Mouse (Mus musculus): ENCODE measurements around the gene N4bp2. TPM values are rescaled to one million over a fixed set of nuclear protein-coding genes. Genes with fewer than 3 reads are reported as not detected.

Gene N4bp2
- polyA plus RNA-seq, 1 experiment from 2014 or later: 43.4 TPM

GRCm38 (mm10) chr5:65761020-65761419 lies 2.3 kb upstream of the N4bp2 start:
- DNase-seq (ENCODE audit: low spot score) (no peak), ATAC-seq (replicated peaks; ENCODE audit: low FRiP score, low TSS enrichment, low read depth) (no peak)
- WGBS: 66% methylated on average over 5 of the region's 5 CpGs
- Histone ChIP-seq H3K9ac (ENCODE audit: low read length) (no peak overlapping the region), H3K27me3 (replicated peaks; ENCODE audit: control insufficient read depth, insufficient read depth, low read length) (no peaks in the 10 kb centered on the region), H3K9me3 (ENCODE audit: control insufficient read depth, low read length) (no peaks in the 10 kb centered on the region), H3K4me3 (ENCODE audit: low read depth, low read length) (no peak overlapping the region), H3K4me2 (ENCODE audit: low read length) (no peak overlapping the region), H3K4me1 (replicated peaks; ENCODE audit: control insufficient read depth, insufficient read depth, low read length) (peaks cover 11% of the 10 kb centered on the region), H3K36me3 (ENCODE audit: control insufficient read depth, insufficient read depth, low read length) (no peaks in the 10 kb centered on the region; the same call in 1 of the 2 replicates), H3K27ac (ENCODE audit: low read depth) (no peak overlapping the region)

GRCm38 (mm10) chr5:65761921-65762320 lies 1.4 kb upstream of the N4bp2 start:
- Histone ChIP-seq H3K27ac (ENCODE audit: low read depth) (no peak overlapping the region), H3K27me3 (replicated peaks; ENCODE audit: control insufficient read depth, insufficient read depth, low read length) (no peaks in the 10 kb centered on the region), H3K4me3 (ENCODE audit: low read depth, low read length) (no peak overlapping the region), H3K36me3 (ENCODE audit: control insufficient read depth, insufficient read depth, low read length) (no peaks in the 10 kb centered on the region; the same call in 1 of the 2 replicates), H3K4me2 (ENCODE audit: low read length) (peak overlapping the region; percentile 51), H3K9ac (ENCODE audit: low read length) (no peak overlapping the region), H3K9me3 (ENCODE audit: control insufficient read depth, low read length) (no peaks in the 10 kb centered on the region), H3K4me1 (replicated peaks; ENCODE audit: control insufficient read depth, insufficient read depth, low read length) (peaks cover 11% of the 10 kb centered on the region)
- ATAC-seq (replicated peaks; ENCODE audit: low FRiP score, low TSS enrichment, low read depth): no peak
- no peak for DNase-seq (ENCODE audit: low spot score)

GRCm38 (mm10) chr5:65762686-65763085 lies 635 bp upstream of the N4bp2 start:
- 0% methylated on average over 3 of the region's 3 CpGs for WGBS
- no peak for DNase-seq (ENCODE audit: low spot score)

GRCm38 (mm10) chr5:65763916-65764785 lies 830 bp downstream of the N4bp2 start:
- peak overlapping the region; percentile 100 for H3K27ac ChIP-seq (ENCODE audit: low read depth)
- peaks cover 11% of the 10 kb centered on the region for H3K4me1 ChIP-seq (replicated peaks; ENCODE audit: control insufficient read depth, insufficient read depth, low read length)
- no peaks in the 10 kb centered on the region for H3K9me3 ChIP-seq (ENCODE audit: control insufficient read depth, low read length)
- under 1% methylated on average over 88 of the region's 121 CpGs for WGBS
- no peaks in the 10 kb centered on the region for H3K27me3 ChIP-seq (replicated peaks; ENCODE audit: control insufficient read depth, insufficient read depth, low read length)
- H3K36me3 ChIP-seq (ENCODE audit: control insufficient read depth, insufficient read depth, low read length): no peaks in the 10 kb centered on the region; the same call in 1 of the 2 replicates
- ATAC-seq (replicated peaks; ENCODE audit: low FRiP score, low TSS enrichment, low read depth): peak; percentile 87
- DNase-seq (ENCODE audit: low spot score): peak; percentile 89
- H3K4me3 ChIP-seq (ENCODE audit: low read depth, low read length): peak overlapping the region; percentile 86
- peak overlapping the region; percentile 51 for H3K4me2 ChIP-seq (ENCODE audit: low read length)
- H3K9ac ChIP-seq (ENCODE audit: low read length): peak overlapping the region; percentile 100

More at GRCm38 (mm10) chr5:65762686-65763085, 635 bp upstream of the N4bp2 start:
- Histone ChIP-seq H3K9me3 (ENCODE audit: control insufficient read depth, low read length) (no peaks in the 10 kb centered on the region), H3K4me1 (replicated peaks; ENCODE audit: control insufficient read depth, insufficient read depth, low read length) (peaks cover 11% of the 10 kb centered on the region), H3K27ac (ENCODE audit: low read depth) (peak overlapping the region; percentile 100), H3K4me2 (ENCODE audit: low read length) (peak overlapping the region; percentile 51), H3K36me3 (ENCODE audit: control insufficient read depth, insufficient read depth, low read length) (no peaks in the 10 kb centered on the region; the same call in 1 of the 2 replicates), H3K9ac (ENCODE audit: low read length) (peak overlapping the region; percentile 100), H3K27me3 (replicated peaks; ENCODE audit: control insufficient read depth, insufficient read depth, low read length) (no peaks in the 10 kb centered on the region), H3K4me3 (ENCODE audit: low read depth, low read length) (peak overlapping the region; percentile 86)
- no peak for ATAC-seq (replicated peaks; ENCODE audit: low FRiP score, low TSS enrichment, low read depth)

- no peaks in the 10 kb centered on the region; the same call in 1 of the 2 replicates for H3K36me3 ChIP-seq (ENCODE audit: control insufficient read depth, insufficient read depth, low read length)
- peaks cover 11% of the 10 kb centered on the region for H3K4me1 ChIP-seq (replicated peaks; ENCODE audit: control insufficient read depth, insufficient read depth, low read length)
- DNase-seq (ENCODE audit: low spot score): no peak
- peak; percentile 87 for ATAC-seq (replicated peaks; ENCODE audit: low FRiP score, low TSS enrichment, low read depth)
- no peaks in the 10 kb centered on the region for H3K27me3 ChIP-seq (replicated peaks; ENCODE audit: control insufficient read depth, insufficient read depth, low read length)
- 5% methylated on average over 36 of the region's 36 CpGs for WGBS
- no peaks in the 10 kb centered on the region for H3K9me3 ChIP-seq (ENCODE audit: control insufficient read depth, low read length)
- H3K27ac ChIP-seq (ENCODE audit: low read depth): peak overlapping the region; percentile 100
- H3K4me3 ChIP-seq (ENCODE audit: low read depth, low read length): peak overlapping the region; percentile 86
- peak overlapping the region; percentile 100 for H3K9ac ChIP-seq (ENCODE audit: low read length)
- H3K4me2 ChIP-seq (ENCODE audit: low read length): peak overlapping the region; percentile 51
These were observed 1.7 kb downstream of the N4bp2 start for GRCm38 (mm10) chr5:65764786-65765634.

- peaks cover 11% of the 10 kb centered on the region for H3K4me1 ChIP-seq (replicated peaks; ENCODE audit: control insufficient read depth, insufficient read depth, low read length)
- peak overlapping the region; percentile 23; the same call in 1 of the 2 replicates for H3K9ac ChIP-seq (ENCODE audit: low read length)
- H3K27me3 ChIP-seq (replicated peaks; ENCODE audit: control insufficient read depth, insufficient read depth, low read length): no peaks in the 10 kb centered on the region
- no peak overlapping the region for H3K27ac ChIP-seq (ENCODE audit: low read depth)
- H3K4me2 ChIP-seq (ENCODE audit: low read length): peak overlapping the region; percentile 51
- peak; percentile 59 for DNase-seq (ENCODE audit: low spot score)
- peak overlapping the region; percentile 86 for H3K4me3 ChIP-seq (ENCODE audit: low read depth, low read length)
- no peak for ATAC-seq (replicated peaks; ENCODE audit: low FRiP score, low TSS enrichment, low read depth)
- no peaks in the 10 kb centered on the region for H3K9me3 ChIP-seq (ENCODE audit: control insufficient read depth, low read length)
- no peaks in the 10 kb centered on the region; the same call in 1 of the 2 replicates for H3K36me3 ChIP-seq (ENCODE audit: control insufficient read depth, insufficient read depth, low read length)
- 53% methylated on average over 5 of the region's 5 CpGs for WGBS
These were observed 2.3 kb downstream of the N4bp2 start for GRCm38 (mm10) chr5:65765635-65765911.

- DNase-seq (ENCODE audit: low spot score) (no peak), ATAC-seq (replicated peaks; ENCODE audit: low FRiP score, low TSS enrichment, low read depth) (no peak)
- Histone ChIP-seq H3K4me3 (ENCODE audit: low read depth, low read length) (no peak overlapping the region), H3K9ac (ENCODE audit: low read length) (no peak overlapping the region), H3K4me2 (ENCODE audit: low read length) (no peak overlapping the region), H3K9me3 (ENCODE audit: control insufficient read depth, low read length) (no peaks in the 10 kb centered on the region), H3K4me1 (replicated peaks; ENCODE audit: control insufficient read depth, insufficient read depth, low read length) (peaks cover 3% of the 10 kb centered on the region), H3K36me3 (ENCODE audit: control insufficient read depth, insufficient read depth, low read length) (0 out of 2 replicates have a peak, but pooled peaks cover 3% of the 10 kb centered on the region), H3K27me3 (replicated peaks; ENCODE audit: control insufficient read depth, insufficient read depth, low read length) (no peaks in the 10 kb centered on the region), H3K27ac (ENCODE audit: low read depth) (no peak overlapping the region)
- 76% methylated on average over 5 of the region's 5 CpGs for WGBS
These were observed 4.7 kb downstream of the N4bp2 start for GRCm38 (mm10) chr5:65768007-65768406.

GRCm38 (mm10) chr5:65770065-65770464 lies 6.7 kb downstream of the N4bp2 start:
- Histone ChIP-seq H3K27me3 (replicated peaks; ENCODE audit: control insufficient read depth, insufficient read depth, low read length) (no peaks in the 10 kb centered on the region), H3K27ac (ENCODE audit: low read depth) (no peak overlapping the region), H3K9ac (ENCODE audit: low read length) (no peak overlapping the region), H3K4me2 (ENCODE audit: low read length) (no peak overlapping the region), H3K36me3 (ENCODE audit: control insufficient read depth, insufficient read depth, low read length) (peaks cover 9% of the 10 kb centered on the region), H3K4me3 (ENCODE audit: low read depth, low read length) (no peak overlapping the region), H3K9me3 (ENCODE audit: control insufficient read depth, low read length) (no peaks in the 10 kb centered on the region), H3K4me1 (replicated peaks; ENCODE audit: control insufficient read depth, insufficient read depth, low read length) (peaks cover 3% of the 10 kb centered on the region)
- 95% methylated on average over 7 of the region's 7 CpGs for WGBS
- ATAC-seq (replicated peaks; ENCODE audit: low FRiP score, low TSS enrichment, low read depth) (no peak), DNase-seq (ENCODE audit: low spot score) (no peak)

All from intestine, embryonic 14.5 days (tissue).